Mouse (Mus musculus): Measurements from ENCODE around the gene Anapc13. TPM values are rescaled to one million over a fixed set of nuclear protein-coding genes. Genes with fewer than 3 reads are reported as not detected.

Anapc13 gene
- total RNA-seq, 2 experiments from 2014 or later: 357 to 368 TPM

Other genes with a start within 250 kb of the Anapc13 start
- 10 to 100 TPM in 1 of 2 experiments, 1 to 10 TPM in 1; 7.3 to 12.2 TPM for gene Ky, start 120.5 kb upstream of the Anapc13 start, total RNA-seq (2021)
- 10 to 100 TPM; 52.5 to 59.4 TPM for gene Cep63, start 238 bp downstream of the Anapc13 start, total RNA-seq (2021)
- gene Amotl2, start 90.4 kb downstream of the Anapc13 start, total RNA-seq (2021): 10 to 100 TPM; 57.4 to 60.8 TPM
- gene Ryk, start 208.6 kb downstream of the Anapc13 start, total RNA-seq (2021): 10 to 100 TPM; 35.6 to 40.0 TPM

All from heart, adult 18-20 months (tissue).